Mouse (Mus musculus) cerebellum, adult 2 months (tissue): Measurements from ENCODE around the gene Tlcd2.

ENCODE experiments used
- CTCF ChIP-seq: fragments of 200-500 bp; IDR thresholded peaks from 2 replicates; pipeline ENCODE4 v1.5.1; 2011; ENCODE audit warnings: low read depth, mild to moderate bottlenecking, control low read depth, low read length, moderate library complexity, borderline replicate concordance; ENCODE audit not compliant: insufficient read depth
- POLR2A ChIP-seq: fragments of 200-500 bp; IDR thresholded peaks from 2 replicates; pipeline ENCODE4 v1.6.1; 2011; ENCODE audit warnings: low read length, control low read depth, borderline replicate concordance; ENCODE audit not compliant: insufficient read depth

GRCm38 (mm10) chr11:75458169-75458568, 3.3 kb upstream of the Tlcd2 start:
- TF ChIP-seq POLR2A (no peak), CTCF (peak; percentile 58; the same call in 1 of the 2 replicates)
